Mouse (Mus musculus) bone marrow, adult 2 months (tissue): ENCODE results near the gene Rala.

ENCODE experiments used
- CTCF ChIP-seq: fragments of 200-500 bp; IDR thresholded peaks from 2 replicates; pipeline ENCODE4 v1.5.1; 2011; ENCODE audit warnings: low read length, control low read depth; ENCODE audit not compliant: control insufficient read depth, insufficient read depth
- POLR2A ChIP-seq: fragments of 200-500 bp; IDR thresholded peaks from 2 replicates; pipeline ENCODE4 v1.6.1; 2011; ENCODE audit warnings: low read depth, mild to moderate bottlenecking, control low read depth, low read length, borderline replicate concordance; ENCODE audit not compliant: control insufficient read depth

- TF ChIP-seq CTCF (no peak), POLR2A (no peak)
These were observed 83.5 kb downstream of the Rala start for GRCm38 (mm10) chr13:17860536-17860935.
